Mouse (Mus musculus) neural tube, embryonic 10.5 days (tissue): Measurements from ENCODE around the gene Psmd2.
"Not testable (repeated sequence)": the region's sequence is repeated elsewhere in the genome, so short reads cannot be mapped to it uniquely, and the experiment has no call there.

ENCODE experiments used
- DNase-seq: peaks from one replicate; pipeline ENCODE4 v3.0.0-alpha.2; 2017; ENCODE audit warnings: low spot score; ENCODE audit errors: extremely low spot score

Gene Psmd2

GRCm38 (mm10) chr16:20653315-20653714 is 1.9 kb downstream of the Psmd2 start:
- no peak for DNase-seq

- no peak for DNase-seq
Observed at GRCm38 (mm10) chr16:20657661-20658060, 6.2 kb downstream of the Psmd2 start.

- DNase-seq = not testable (repeated sequence)
Observed at GRCm38 (mm10) chr16:20668013-20668412, 16.6 kb downstream of the Psmd2 start, which contains the start of gene Eif4g1. Gene Eif4g1 (plus strand): TSS chr16:20668313.

GRCm38 (mm10) chr16:20670291-20670690 is 18.8 kb downstream of the Psmd2 start:
- no peak for DNase-seq

GRCm38 (mm10) chr16:20671886-20672285 is 20.4 kb downstream of the Psmd2 start:
- DNase-seq = peak; percentile 24

- peak; percentile 95 for DNase-seq
Observed at GRCm38 (mm10) chr16:20672500-20672902, 21.0 kb downstream of the Psmd2 start.

GRCm38 (mm10) chr16:20672965-20673705 is 21.7 kb downstream of the Psmd2 start:
- DNase-seq = no peak

GRCm38 (mm10) chr16:20673706-20674303 is 22.4 kb downstream of the Psmd2 start:
- DNase-seq = peak; percentile 34

- no peak for DNase-seq
Observed at GRCm38 (mm10) chr16:20675213-20675612, 23.8 kb downstream of the Psmd2 start.

- DNase-seq = no peak
Observed at GRCm38 (mm10) chr16:20676702-20677101, 25.2 kb downstream of the Psmd2 start.

- no peak for DNase-seq
Observed at GRCm38 (mm10) chr16:20677380-20677779, 25.9 kb downstream of the Psmd2 start.

GRCm38 (mm10) chr16:20677974-20678675 is 26.7 kb downstream of the Psmd2 start:
- DNase-seq = no peak

GRCm38 (mm10) chr16:20690774-20691173 is 39.3 kb downstream of the Psmd2 start:
- DNase-seq = no peak

GRCm38 (mm10) chr16:20691617-20692016 is 40.2 kb downstream of the Psmd2 start:
- no peak for DNase-seq

- DNase-seq = peak; percentile 30
Observed at GRCm38 (mm10) chr16:20692241-20692965, 41.0 kb downstream of the Psmd2 start.

- peak; percentile 95 for DNase-seq
Observed at GRCm38 (mm10) chr16:20693111-20693701, 41.8 kb downstream of the Psmd2 start, which contains the start of gene Fam131a. Gene Fam131a (plus strand): TSS chr16:20693241.

- DNase-seq = no peak
Observed at GRCm38 (mm10) chr16:20694781-20695180, 43.3 kb downstream of the Psmd2 start.

GRCm38 (mm10) chr16:20695622-20696323 is 44.3 kb downstream of the Psmd2 start:
- peak; percentile 83 for DNase-seq

- DNase-seq = no peak
Observed at GRCm38 (mm10) chr16:20699266-20699665, 47.8 kb downstream of the Psmd2 start.

- DNase-seq = no peak
Observed at GRCm38 (mm10) chr16:20700036-20700435, 48.6 kb downstream of the Psmd2 start.
